Mouse (Mus musculus): ENCODE results near the gene Phf14. TPM values are rescaled to one million over a fixed set of nuclear protein-coding genes. Genes with fewer than 3 reads are reported as not detected.

Gene Phf14
- polyA plus RNA-seq, 1 experiment from 2014 or later: 21.3 TPM

DNA sequence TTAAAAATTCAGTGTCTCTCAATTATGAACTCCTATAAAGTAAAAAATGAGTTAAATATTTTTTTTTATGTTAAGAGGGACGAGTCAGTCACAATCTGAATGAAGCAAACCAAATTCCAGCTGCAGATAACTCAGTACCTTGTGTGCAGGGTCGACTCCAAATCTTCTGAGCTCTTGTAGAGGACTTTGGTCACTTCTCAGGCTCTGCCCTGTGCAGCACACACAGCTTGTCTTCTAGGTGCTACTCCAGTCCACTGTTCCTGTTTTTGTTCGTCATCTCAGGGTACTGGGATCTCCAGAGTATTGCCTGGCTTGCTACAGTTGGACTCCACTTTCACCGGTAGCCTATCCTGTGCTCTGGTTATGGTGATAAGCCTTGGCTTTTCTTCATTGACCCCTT lies 113.1 kb downstream of the Phf14 start:
- WGBS (ENCODE audit: insufficient replicate concordance): 69% methylated on average over 4 of the region's 4 CpGs
- no peaks in the 10 kb centered on the region for H3K36me3 ChIP-seq

DNA sequence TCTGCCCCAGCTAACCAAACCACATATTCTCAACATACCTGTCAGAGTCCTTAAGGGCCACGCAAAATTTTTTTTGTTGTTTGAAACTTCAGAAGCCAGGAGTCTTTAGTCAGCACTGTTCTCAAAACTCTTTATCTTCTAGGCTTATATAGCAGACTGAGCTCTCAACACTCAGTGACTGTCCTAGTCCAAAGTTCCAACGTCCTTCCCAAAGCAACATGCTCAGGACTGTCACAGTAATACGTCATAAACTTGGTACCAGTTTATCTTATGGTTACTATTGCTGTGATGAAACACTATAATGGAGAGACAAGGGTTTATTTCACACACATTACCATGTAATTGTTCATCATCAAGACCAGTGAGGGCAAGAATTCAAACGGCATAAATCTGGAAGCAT lies 113.9 kb downstream of the Phf14 start:
- Histone ChIP-seq H3K9me3 (replicated peaks) (no peaks in the 10 kb centered on the region), H3K9ac (no peak overlapping the region), H3K36me3 (no peaks in the 10 kb centered on the region), H3K27me3 (no peaks in the 10 kb centered on the region), H3K4me3 (replicated peaks) (no peak overlapping the region), H3K4me2 (no peak overlapping the region), H3K4me1 (replicated peaks) (peaks cover 5% of the 10 kb centered on the region; the same call in 1 of the 2 replicates), H3K27ac (no peak overlapping the region)
- WGBS (ENCODE audit: insufficient replicate concordance): 78% methylated on average over 4 of the region's 4 CpGs
- ATAC-seq (ENCODE audit: low read depth): no peak
- DNase-seq: no peak

More for the DNA sequence above, 113.1 kb downstream of the Phf14 start:
- no peaks in the 10 kb centered on the region for H3K9me3 ChIP-seq (replicated peaks)
- no peaks in the 10 kb centered on the region for H3K27me3 ChIP-seq
- H3K4me3 ChIP-seq (replicated peaks): no peak overlapping the region
- no peak overlapping the region for H3K27ac ChIP-seq
- H3K9ac ChIP-seq: no peak overlapping the region
- DNase-seq (no peak), ATAC-seq (ENCODE audit: low read depth) (no peak)
- peaks cover 5% of the 10 kb centered on the region; the same call in 1 of the 2 replicates for H3K4me1 ChIP-seq (replicated peaks)
- H3K4me2 ChIP-seq: no peak overlapping the region

DNA sequence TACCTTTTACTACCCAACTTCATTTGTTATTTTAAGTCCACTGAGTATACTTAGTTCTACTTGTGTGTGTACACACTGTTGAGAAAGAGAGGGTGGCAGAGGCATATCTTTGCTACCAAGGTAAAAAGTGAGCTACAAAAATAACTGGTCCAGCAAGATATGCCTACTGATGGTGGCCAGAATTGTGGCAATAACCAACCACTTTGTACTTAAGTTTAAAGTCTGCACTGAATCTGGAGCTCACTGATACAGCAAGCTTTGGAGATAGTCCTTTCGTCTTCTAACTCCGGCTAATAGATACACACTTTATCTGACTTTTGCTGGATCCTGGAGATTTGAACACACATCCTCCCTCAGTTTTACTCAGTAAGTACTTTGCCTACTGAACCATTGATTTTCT lies 115.8 kb downstream of the Phf14 start:
- no peak overlapping the region for H3K4me3 ChIP-seq (replicated peaks)
- no peak for DNase-seq
- peaks cover 5% of the 10 kb centered on the region; the same call in 1 of the 2 replicates for H3K4me1 ChIP-seq (replicated peaks)
- H3K27me3 ChIP-seq: no peaks in the 10 kb centered on the region
- H3K4me2 ChIP-seq: no peak overlapping the region
- H3K36me3 ChIP-seq: no peaks in the 10 kb centered on the region
- H3K9me3 ChIP-seq (replicated peaks): no peaks in the 10 kb centered on the region
- peak; percentile 87 for ATAC-seq (ENCODE audit: low read depth)
- WGBS (ENCODE audit: insufficient replicate concordance): 36% methylated on average over 2 of the region's 2 CpGs
- no peak overlapping the region for H3K27ac ChIP-seq
- no peak overlapping the region for H3K9ac ChIP-seq

DNA sequence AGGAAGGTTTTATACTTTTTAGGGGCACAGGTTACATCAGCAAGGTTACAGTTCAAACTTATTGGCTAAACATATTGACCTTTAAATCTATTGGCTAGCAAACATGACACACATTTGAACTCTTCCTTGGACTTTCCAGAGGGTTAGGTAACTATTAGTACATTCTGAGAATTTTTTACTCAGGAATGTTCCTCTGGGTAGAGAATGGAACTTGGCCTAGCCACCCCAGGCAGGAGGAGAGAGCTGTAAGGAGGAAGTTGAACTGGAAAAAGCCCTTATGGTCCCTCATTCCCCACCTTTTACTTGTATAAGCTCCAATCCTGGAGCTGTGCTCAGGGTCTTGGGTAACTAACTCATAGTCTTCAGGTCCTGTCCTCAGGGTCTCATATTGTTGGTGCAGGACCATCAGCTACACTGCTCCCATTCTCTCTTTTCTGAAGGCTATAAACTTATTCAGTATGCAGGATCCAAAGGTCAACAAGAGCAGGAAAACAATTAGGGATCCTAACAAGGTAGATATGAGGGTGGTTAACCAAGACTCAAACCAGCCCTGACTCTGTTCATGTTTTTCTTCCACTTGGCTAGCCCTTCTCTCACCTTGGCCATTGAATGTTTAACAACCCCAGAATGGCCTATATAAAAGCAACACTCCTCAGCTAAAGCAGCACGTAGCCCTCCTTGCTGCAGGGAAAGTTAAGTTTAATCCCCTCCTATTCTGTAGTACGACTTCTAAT lies 119.4 kb downstream of the Phf14 start:
- H3K27ac ChIP-seq: no peak overlapping the region
- DNase-seq: no peak
- no peaks in the 10 kb centered on the region for H3K9me3 ChIP-seq (replicated peaks)
- H3K4me2 ChIP-seq: no peak overlapping the region
- WGBS (ENCODE audit: insufficient replicate concordance): 78% methylated on average over 2 of the region's 2 CpGs
- ATAC-seq (ENCODE audit: low read depth): no peak
- no peak overlapping the region for H3K9ac ChIP-seq
- no peaks in the 10 kb centered on the region for H3K27me3 ChIP-seq
- no peak overlapping the region for H3K4me3 ChIP-seq (replicated peaks)
- H3K4me1 ChIP-seq (replicated peaks): peaks cover 5% of the 10 kb centered on the region; the same call in 1 of the 2 replicates
- no peaks in the 10 kb centered on the region for H3K36me3 ChIP-seq

DNA sequence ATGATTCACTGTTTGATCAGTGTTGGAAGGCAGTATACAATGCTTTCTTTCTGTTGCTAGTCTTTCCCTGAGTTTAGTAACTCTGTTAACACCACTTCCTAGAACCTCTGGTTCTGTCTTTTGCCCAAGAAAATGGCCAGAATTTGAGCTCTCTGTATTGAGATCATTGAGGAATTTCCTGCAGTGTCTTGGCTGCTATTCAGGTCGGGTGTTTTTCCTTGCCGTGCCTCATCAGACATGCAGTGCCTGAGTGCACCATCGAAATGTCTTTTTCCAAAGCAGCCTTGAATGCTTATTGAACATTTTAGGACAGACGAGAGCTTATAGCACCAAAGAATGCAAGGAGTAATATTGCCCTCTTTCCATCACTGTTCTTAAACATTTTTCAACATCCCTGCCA lies 127.0 kb downstream of the Phf14 start:
- WGBS (ENCODE audit: insufficient replicate concordance): 69% methylated on average over 4 of the region's 4 CpGs

DNA sequence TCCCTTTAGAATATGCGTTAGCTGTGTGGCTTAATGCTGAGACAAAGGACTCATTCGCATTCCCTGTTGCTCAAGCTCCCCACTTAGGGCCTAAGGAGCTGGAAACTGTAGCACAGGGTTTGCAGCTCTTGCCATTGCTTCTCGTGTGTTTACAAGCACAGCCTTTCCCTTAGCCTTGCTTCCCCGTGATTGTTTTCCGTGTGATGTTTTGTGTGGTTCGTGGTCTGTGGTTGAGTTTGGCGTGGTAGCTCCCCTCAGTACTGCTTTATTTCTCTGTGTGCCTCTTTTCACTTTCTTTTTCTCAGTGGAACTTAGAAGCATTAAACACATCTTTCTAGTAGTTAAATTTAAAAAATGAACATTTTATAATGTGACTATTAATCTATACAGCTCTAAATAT lies 130.7 kb downstream of the Phf14 start:
- no peaks in the 10 kb centered on the region for H3K27me3 ChIP-seq
- no peak for DNase-seq
- 52% methylated on average over 7 of the region's 7 CpGs for WGBS (ENCODE audit: insufficient replicate concordance)
- no peak overlapping the region for H3K9ac ChIP-seq
- ATAC-seq (ENCODE audit: low read depth): no peak
- H3K36me3 ChIP-seq: no peaks in the 10 kb centered on the region
- H3K9me3 ChIP-seq (replicated peaks): no peaks in the 10 kb centered on the region
- no peak overlapping the region for H3K4me3 ChIP-seq (replicated peaks)
- no peak overlapping the region for H3K27ac ChIP-seq
- no peaks in the 10 kb centered on the region for H3K4me1 ChIP-seq (replicated peaks)
- no peak overlapping the region for H3K4me2 ChIP-seq

More for the DNA sequence above, 127.0 kb downstream of the Phf14 start:
- Histone ChIP-seq H3K9me3 (replicated peaks) (no peaks in the 10 kb centered on the region), H3K4me2 (no peak overlapping the region), H3K27ac (no peak overlapping the region), H3K4me3 (replicated peaks) (no peak overlapping the region), H3K27me3 (no peaks in the 10 kb centered on the region), H3K36me3 (no peaks in the 10 kb centered on the region), H3K4me1 (replicated peaks) (no peaks in the 10 kb centered on the region), H3K9ac (no peak overlapping the region)
- ATAC-seq (ENCODE audit: low read depth) (no peak), DNase-seq (no peak)

DNA sequence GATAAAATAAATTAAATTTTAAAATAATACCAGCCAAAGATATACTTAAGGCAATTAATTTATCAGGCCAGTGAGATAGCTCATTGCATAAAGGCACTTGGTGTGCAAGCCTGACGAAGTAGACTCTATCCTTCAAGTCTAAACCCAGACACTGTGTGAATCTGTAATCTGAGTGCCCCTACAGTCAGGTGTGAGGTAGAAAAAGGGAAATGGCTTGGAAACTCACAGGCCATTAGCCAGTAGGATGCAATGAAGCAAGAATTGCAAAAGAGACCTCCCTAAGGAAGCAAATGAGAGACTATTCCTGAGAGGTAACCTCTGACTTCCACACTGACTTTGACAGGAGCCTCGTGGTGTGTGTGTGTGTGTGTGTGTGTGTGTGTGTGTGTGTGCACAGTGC lies 145.3 kb downstream of the Phf14 start:
- 51% methylated on average over 2 of the region's 2 CpGs for WGBS (ENCODE audit: insufficient replicate concordance)

DNA sequence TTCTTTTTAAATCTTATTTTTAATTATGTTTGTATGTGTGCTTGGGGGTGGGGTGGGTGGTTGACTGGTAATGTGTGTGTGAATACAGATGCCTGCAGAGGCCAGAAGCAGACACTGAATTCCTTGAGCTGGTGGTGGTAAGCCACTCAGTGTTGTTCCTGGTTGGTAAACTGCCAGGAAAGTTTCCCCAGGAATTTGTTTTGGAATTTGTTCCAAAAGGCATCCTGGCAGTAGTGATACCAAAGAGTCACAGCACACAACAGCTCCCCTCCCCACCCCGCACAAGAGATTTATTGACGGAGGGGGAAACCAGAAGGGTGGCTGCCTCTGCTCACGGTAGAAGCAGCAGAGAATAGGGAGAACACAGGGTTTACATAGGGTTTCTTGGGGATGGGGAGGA lies 146.5 kb downstream of the Phf14 start:
- Histone ChIP-seq H3K4me2 (no peak overlapping the region), H3K27me3 (no peaks in the 10 kb centered on the region), H3K36me3 (0 out of 2 replicates have a peak, but pooled peaks cover 3% of the 10 kb centered on the region), H3K27ac (no peak overlapping the region), H3K9ac (no peak overlapping the region), H3K4me3 (replicated peaks) (no peak overlapping the region), H3K4me1 (replicated peaks) (no peaks in the 10 kb centered on the region), H3K9me3 (replicated peaks) (no peaks in the 10 kb centered on the region)
- ATAC-seq (ENCODE audit: low read depth) (no peak), DNase-seq (no peak)
- WGBS (ENCODE audit: insufficient replicate concordance): 72% methylated on average over 3 of the region's 3 CpGs

More for the DNA sequence above, 145.3 kb downstream of the Phf14 start:
- Histone ChIP-seq H3K36me3 (0 out of 2 replicates have a peak, but pooled peaks cover 8% of the 10 kb centered on the region), H3K9me3 (replicated peaks) (no peaks in the 10 kb centered on the region), H3K9ac (no peak overlapping the region), H3K4me3 (replicated peaks) (no peak overlapping the region), H3K4me1 (replicated peaks) (no peaks in the 10 kb centered on the region), H3K27me3 (no peaks in the 10 kb centered on the region), H3K27ac (no peak overlapping the region), H3K4me2 (no peak overlapping the region)
- ATAC-seq (ENCODE audit: low read depth): no peak
- DNase-seq: no peak

DNA sequence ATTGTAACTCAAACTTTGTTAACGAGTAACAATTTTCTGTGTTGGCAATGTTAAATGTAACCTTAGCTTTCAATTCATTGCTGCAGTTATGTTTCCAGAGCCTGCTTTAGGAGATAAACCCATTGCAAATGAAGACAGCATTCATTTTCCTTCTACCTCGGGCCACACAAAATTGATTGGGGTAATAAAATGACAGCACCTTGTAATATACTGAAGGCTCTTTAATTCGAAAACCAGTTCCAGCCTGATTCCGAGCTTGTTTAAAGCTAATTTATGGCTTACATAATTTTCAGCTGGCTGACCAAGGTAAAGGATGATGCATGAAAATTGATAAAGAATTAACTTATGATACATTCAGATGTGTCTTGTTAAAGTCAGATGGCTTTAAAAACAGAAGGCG lies 151.1 kb downstream of the Phf14 start:
- DNase-seq (no peak), ATAC-seq (ENCODE audit: low read depth) (no peak)
- Histone ChIP-seq H3K27ac (no peak overlapping the region), H3K9me3 (replicated peaks) (no peaks in the 10 kb centered on the region), H3K4me2 (no peak overlapping the region), H3K4me1 (replicated peaks) (no peaks in the 10 kb centered on the region), H3K27me3 (no peaks in the 10 kb centered on the region), H3K36me3 (0 out of 2 replicates have a peak, but pooled peaks cover 3% of the 10 kb centered on the region), H3K4me3 (replicated peaks) (no peak overlapping the region), H3K9ac (no peak overlapping the region)
- WGBS (ENCODE audit: insufficient replicate concordance): 74% methylated on average over 5 of the region's 5 CpGs

DNA sequence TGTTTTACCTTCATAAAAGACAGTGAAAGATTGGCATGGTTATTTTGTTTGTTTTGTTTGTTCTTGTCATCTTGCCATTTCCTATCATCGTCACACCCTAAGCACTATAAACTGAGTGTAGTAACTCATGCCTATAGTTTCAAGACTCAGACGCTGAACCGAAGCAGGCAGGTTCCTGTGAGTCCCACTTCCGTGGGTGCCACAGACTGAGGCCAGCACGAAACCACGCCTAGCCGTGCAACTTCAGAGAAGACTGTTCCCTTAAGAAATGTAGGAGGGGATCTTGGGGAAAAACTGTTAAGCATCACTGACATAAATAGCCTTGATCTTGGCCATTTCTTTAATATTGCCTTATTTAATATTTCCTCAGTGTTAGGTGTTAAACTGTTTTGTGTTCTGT lies 152.4 kb downstream of the Phf14 start:
- ATAC-seq (ENCODE audit: low read depth): no peak

DNA sequence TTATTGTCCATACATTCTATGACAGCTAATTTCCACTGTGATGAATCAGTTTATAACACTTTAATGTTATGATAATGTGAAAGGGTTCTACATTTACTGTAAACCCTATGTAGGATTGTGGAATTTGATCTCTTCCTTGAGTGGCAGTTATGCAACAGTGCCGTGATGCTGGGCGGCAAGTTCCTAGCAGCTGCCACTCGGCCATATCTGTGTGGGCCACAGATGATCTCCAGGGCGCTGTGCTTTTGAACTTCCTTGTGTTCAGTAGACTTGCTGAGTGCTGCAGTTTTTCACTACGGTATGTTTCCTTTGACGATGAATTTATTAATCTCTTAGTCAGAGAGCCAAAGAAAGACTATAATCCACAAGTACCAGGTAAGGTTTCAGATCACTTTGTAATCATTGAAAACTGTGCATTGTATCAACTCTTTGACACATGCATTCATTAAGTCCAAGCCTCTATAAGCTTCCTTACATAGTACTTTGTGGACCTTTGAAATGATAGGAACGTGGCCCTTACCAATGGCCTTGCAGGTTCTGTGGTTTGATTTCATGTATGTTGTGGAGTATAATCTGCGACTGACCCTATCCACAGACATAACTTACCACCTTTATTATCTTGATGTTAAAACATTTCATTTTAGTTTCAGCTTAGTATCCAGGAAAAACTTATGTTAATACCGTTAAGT lies 153.0 kb downstream of the Phf14 start:
- DNase-seq (no peak), ATAC-seq (ENCODE audit: low read depth) (peak; percentile 57)
- H3K4me1 ChIP-seq (replicated peaks): no peaks in the 10 kb centered on the region

More for the DNA sequence above, 152.4 kb downstream of the Phf14 start:
- DNase-seq: no peak
- no peak overlapping the region for H3K4me3 ChIP-seq (replicated peaks)
- 62% methylated on average over 7 of the region's 7 CpGs for WGBS (ENCODE audit: insufficient replicate concordance)
- H3K27ac ChIP-seq: no peak overlapping the region
- H3K4me2 ChIP-seq: no peak overlapping the region
- no peaks in the 10 kb centered on the region for H3K9me3 ChIP-seq (replicated peaks)
- no peak overlapping the region for H3K9ac ChIP-seq
- H3K4me1 ChIP-seq (replicated peaks): no peaks in the 10 kb centered on the region
- no peaks in the 10 kb centered on the region for H3K27me3 ChIP-seq
- 0 out of 2 replicates have a peak, but pooled peaks cover 2% of the 10 kb centered on the region for H3K36me3 ChIP-seq

More for the DNA sequence above, 153.0 kb downstream of the Phf14 start:
- no peaks in the 10 kb centered on the region for H3K36me3 ChIP-seq
- no peak overlapping the region for H3K4me3 ChIP-seq (replicated peaks)
- H3K9me3 ChIP-seq (replicated peaks): no peaks in the 10 kb centered on the region
- H3K9ac ChIP-seq: no peak overlapping the region
- H3K27ac ChIP-seq: no peak overlapping the region
- WGBS (ENCODE audit: insufficient replicate concordance): 59% methylated on average over 9 of the region's 9 CpGs
- no peak overlapping the region for H3K4me2 ChIP-seq
- H3K27me3 ChIP-seq: no peaks in the 10 kb centered on the region

Data from liver, embryonic 13.5 days (tissue).